Mouse (Mus musculus) MEL (cell line): ENCODE results near the gene Ctdspl.

Experiments
- MAX ChIP-seq: IDR thresholded peaks from 2 replicates; pipeline ENCODE4 v1.6.1; 2011; ENCODE audit warnings: low read length, improper control_type of control experiment
- MEF2A ChIP-seq: IDR thresholded peaks from 2 replicates; pipeline ENCODE4 v1.6.1; 2014; ENCODE audit warnings: low read depth, mild to moderate bottlenecking, inconsistent platforms, low read length, improper control_type of control experiment; ENCODE audit not compliant: poor library complexity, insufficient replicate concordance, severe bottlenecking; ENCODE audit errors: extremely low read depth
- POLR2A ChIP-seq, 2 experiments: IDR thresholded peaks; 2 replicates each; pipeline ENCODE4 v1.6.1; 2011 to 2012; ENCODE audit warnings: low read length in 2 of 2, mild to moderate bottlenecking in 2 of 2, control low read depth in 1 of 2, improper control_type of control experiment in 1 of 2, low read depth in 1 of 2, moderate library complexity in 1 of 2; ENCODE audit not compliant: control insufficient read depth in 1 of 2, insufficient read depth in 1 of 2, poor library complexity in 1 of 2
- TCF12 ChIP-seq: IDR thresholded peaks from 2 replicates; pipeline ENCODE4 v1.6.1; 2014; ENCODE audit warnings: low read depth, mild to moderate bottlenecking, inconsistent platforms, low read length, improper control_type of control experiment, moderate library complexity
- USF1 ChIP-seq: IDR thresholded peaks from 2 replicates; pipeline ENCODE4 v1.6.1; 2014; ENCODE audit warnings: low read depth, mild to moderate bottlenecking, inconsistent platforms, low read length, improper control_type of control experiment, moderate library complexity

- TF ChIP-seq TCF12, result no peak
- no peak for TF ChIP-seq USF1
- no peak for TF ChIP-seq MAX
- no peak for TF ChIP-seq MEF2A
- no peak for TF ChIP-seq POLR2A (IDR thresholded peaks at IDR 0.05; ENCODE audit: control insufficient read depth in 1 of 2, insufficient read depth in 1 of 2, low read depth in 1 of 2, low read length in 2 of 2, poor library complexity in 1 of 2)
These were observed 142.0 kb downstream of the Ctdspl start for GRCm38 (mm10) chr9:119068266-119068665.
